Mouse (Mus musculus): Measurements from ENCODE around the gene Sh3d19. TPM values are rescaled to one million over a fixed set of nuclear protein-coding genes. Genes with fewer than 3 reads are reported as not detected.

Gene Sh3d19
- polyA plus RNA-seq, 1 experiment, result 40.7 TPM

- DNase-seq (ENCODE audit: low read depth), result no peak
These were observed 165.1 kb downstream of the Sh3d19 start for GRCm38 (mm10) chr3:86135886-86136563.

GRCm38 (mm10) chr3:86136936-86137574 lies 166.1 kb downstream of the Sh3d19 start:
- no peak for DNase-seq (ENCODE audit: low read depth)

- DNase-seq (ENCODE audit: low read depth), result no peak
These were observed 168.8 kb downstream of the Sh3d19 start for GRCm38 (mm10) chr3:86139660-86140059.

GRCm38 (mm10) chr3:86141366-86141765 lies 170.5 kb downstream of the Sh3d19 start:
- no peak for DNase-seq (ENCODE audit: low read depth)

GRCm38 (mm10) chr3:86141886-86142262 lies 171.0 kb downstream of the Sh3d19 start:
- no peak for DNase-seq (ENCODE audit: low read depth)

- DNase-seq (ENCODE audit: low read depth), result no peak
These were observed 171.5 kb downstream of the Sh3d19 start, which contains the start of gene Rps3a1 for GRCm38 (mm10) chr3:86142263-86142933. Gene Rps3a1 (minus strand): TSS chr3:86142702.

- no peak for DNase-seq (ENCODE audit: low read depth)
These were observed 172.0 kb downstream of the Sh3d19 start for GRCm38 (mm10) chr3:86142934-86143317.

GRCm38 (mm10) chr3:86143343-86143742 lies 172.4 kb downstream of the Sh3d19 start:
- no peak for DNase-seq (ENCODE audit: low read depth)

GRCm38 (mm10) chr3:86149063-86149462 lies 178.2 kb downstream of the Sh3d19 start:
- DNase-seq (ENCODE audit: low read depth), result no peak

GRCm38 (mm10) chr3:86149521-86149920 lies 178.6 kb downstream of the Sh3d19 start:
- no peak for DNase-seq (ENCODE audit: low read depth)

- no peak for DNase-seq (ENCODE audit: low read depth)
These were observed 198.0 kb downstream of the Sh3d19 start for GRCm38 (mm10) chr3:86168841-86169425.

GRCm38 (mm10) chr3:86179714-86180113 lies 208.8 kb downstream of the Sh3d19 start:
- no peak for DNase-seq (ENCODE audit: low read depth)

Other genes starting within 250 kb of the Sh3d19 start
- gene Fam160a1, start 153.8 kb upstream of the Sh3d19 start, polyA plus RNA-seq (2012; rRNA removed), result 14.4 and 15.6 TPM in 2 replicates
- 1.6 and 1.8 TPM in 2 replicates for gene Glt28d2, start 83.6 kb upstream of the Sh3d19 start, polyA plus RNA-seq (2012; rRNA removed)
- gene Gm37240, start 83.6 kb upstream of the Sh3d19 start, polyA plus RNA-seq (2012; rRNA removed), result 6.2 and 10.9 TPM in 2 replicates
- 0.12 TPM in 1 of 2 replicates, not detected in the other for gene Prss48, start 31.4 kb downstream of the Sh3d19 start, polyA plus RNA-seq (2012; rRNA removed)
- 415 and 444 TPM in 2 replicates for gene Rps3a1, start 171.6 kb downstream of the Sh3d19 start, polyA plus RNA-seq (2012; rRNA removed)